8 mouse cellular contexts compared by ENCODE assay signal in genomic region chr2:167942199-167942925, GRCm38 (mm10). TPM values are rescaled to one million over a fixed set of nuclear protein-coding genes. Genes with fewer than 3 reads are reported as not detected.
DNase-seq lines count a peak whose midpoint lies in the region; ATAC-seq and TF ChIP-seq lines count a peak whose summit lies in the region.

No protein-coding gene starts in this region.

- H3K9ac ChIP-seq in forebrain, embryonic 12.5 days: no peak overlapping the region
- H3K9ac ChIP-seq in lung, embryonic 16.5 days (ENCODE audit: low read length): peak overlapping the region; percentile 42

- peaks cover 78% of the 10 kb centered on the region for H3K36me3 ChIP-seq in G1E (replicated peaks)
- H3K36me3 ChIP-seq in forebrain, embryonic 12.5 days (replicated peaks): no peaks in the 10 kb centered on the region
- H3K36me3 ChIP-seq in lung, embryonic 16.5 days (ENCODE audit: control insufficient read depth, insufficient read depth, low read length): no peaks in the 10 kb centered on the region

- H3K9me3 ChIP-seq in G1E (replicated peaks): no peaks in the 10 kb centered on the region
- H3K9me3 ChIP-seq in forebrain, embryonic 12.5 days: no peaks in the 10 kb centered on the region
- H3K9me3 ChIP-seq in lung, embryonic 16.5 days (ENCODE audit: control insufficient read depth, low read length): no peaks in the 10 kb centered on the region

- H3K27ac ChIP-seq in forebrain, embryonic 12.5 days: peak overlapping the region; percentile 76
- H3K27ac ChIP-seq in lung, embryonic 16.5 days (ENCODE audit: low read length): peak overlapping the region; percentile 94

- H3K4me1 ChIP-seq in G1E (ENCODE audit: insufficient read depth, low read depth, low read length): peaks cover 39% of the 10 kb centered on the region
- peaks cover 70% of the 10 kb centered on the region for H3K4me1 ChIP-seq in forebrain, embryonic 12.5 days
- peaks cover 57% of the 10 kb centered on the region for H3K4me1 ChIP-seq in lung, embryonic 16.5 days (replicated peaks; ENCODE audit: control insufficient read depth, insufficient read depth, low read length)

- no peak for ATAC-seq in G1E (ENCODE audit: extremely low read depth, insufficient number of reproducible peaks, low FRiP score, poor library complexity, severe bottlenecking)
- ATAC-seq in forebrain, embryonic 12.5 days (ENCODE audit: low FRiP score): peak; percentile 34; the same call in 1 of the 2 replicates
- ATAC-seq in lung, embryonic 16.5 days (ENCODE audit: low read depth): peak; percentile 90

- peak; percentile 14 for DNase-seq in G1E (ENCODE audit: low spot score)
- DNase-seq in adrenal gland, adult 8-10 months: peak; percentile 72
- peak; percentile 85 for DNase-seq in heart, postnatal 10 days
- peak; percentile 81 to 89 for DNase-seq in kidney, postnatal 25 days
- peak; percentile 50 for DNase-seq in right cerebral cortex, postnatal 14 days
- no peak for DNase-seq in spleen, adult 18-20 months

- intact Hi-C loops in heart, postnatal 10 days (cut with DNase I): no loop called here

- no peak for TF ChIP-seq CTCF in G1E (IDR thresholded peaks at IDR 0.05; ENCODE audit: low read depth, low read length)

- H3K4me2 ChIP-seq in forebrain, embryonic 12.5 days: 0 out of 2 replicates have a peak overlapping the region, but pooled peaks have one; percentile 13
- peak overlapping the region; percentile 42 for H3K4me2 ChIP-seq in lung, embryonic 16.5 days (ENCODE audit: low read depth, low read length)

- 45% methylated on average over 8 of the region's 8 CpGs for WGBS in forebrain, embryonic 12.5 days
- WGBS in lung, embryonic 16.5 days: 17% methylated on average over 8 of the region's 8 CpGs

- H3K4me3 ChIP-seq in G1E (ENCODE audit: low read depth, low read length): peak overlapping the region; percentile 5; the same call in 1 of the 2 replicates
- H3K4me3 ChIP-seq in forebrain, embryonic 12.5 days (replicated peaks): no peak overlapping the region
- peak overlapping the region; percentile 9; the same call in 1 of the 2 replicates for H3K4me3 ChIP-seq in lung, embryonic 16.5 days (ENCODE audit: low read length)

- H3K27me3 ChIP-seq in G1E (ENCODE audit: insufficient read depth, low read length): no peaks in the 10 kb centered on the region
- no peaks in the 10 kb centered on the region for H3K27me3 ChIP-seq in forebrain, embryonic 12.5 days
- no peaks in the 10 kb centered on the region for H3K27me3 ChIP-seq in lung, embryonic 16.5 days (ENCODE audit: control insufficient read depth, insufficient read depth, low read depth, low read length)

RNA-seq across cellular contexts. Expression of gene Ptpn1, which starts 10.5 kb away (rescaled TPM):
- total RNA-seq in G1E (2014; fragmentation: Nextera tagmentation) (16.2 and 23.5 TPM in 2 replicates), G1E (2017) (16.4 and 29.4 TPM in 2 replicates)
- polyA plus RNA-seq in G1E (2012): 38.1 and 41.7 TPM in 2 replicates
- total RNA-seq in adrenal gland, adult 8-10 months (2022): 10 to 100 TPM; 56.1 to 70.3 (median 60.7) TPM
- 94.1 and 104 TPM in 2 replicates for polyA plus RNA-seq in forebrain, embryonic 12.5 days (2016; fragmentation: Nextera tagmentation; extraction: Ambion mirVana)
- total RNA-seq in heart, postnatal 10 days (2021): 10 to 100 TPM; 27.3 to 34.9 TPM
- 56.3 and 73.3 TPM in 2 replicates for polyA plus RNA-seq in lung, embryonic 16.5 days (2015; fragmentation: Nextera tagmentation; extraction: Ambion mirVana)

Comparison
In these comparisons a context has a peak if more than half of its experiments do, and no peak if none do; other contexts are left out.
1. DNase-seq: peak in G1E (single experiment), adrenal gland, adult 8-10 months (single experiment), heart, postnatal 10 days (2 of 2), kidney, postnatal 25 days (2 of 2) and right cerebral cortex, postnatal 14 days (single experiment); none in spleen, adult 18-20 months (0 of 2).